Mouse (Mus musculus) hindbrain, postnatal 0 days (tissue): Measurements from ENCODE around the gene Fmo6. TPM values are rescaled to one million over a fixed set of nuclear protein-coding genes. Genes with fewer than 3 reads are reported as not detected.

ENCODE experiments used
- ATAC-seq: fragments of 200-750 bp; cut with Nextera tagmentation; 2 replicates; pipeline ENCODE4 v1.8.0; 2017; ENCODE audit warnings: mild to moderate bottlenecking, moderate TSS enrichment, moderate library complexity
- DNase-seq: peaks from one replicate; pipeline ENCODE4 v3.0.0-alpha.2; 2015; ENCODE audit warnings: low spot score
- H3K27ac ChIP-seq: fragments of 300-500 bp; sonication (generic); 2 replicates; pipeline ENCODE4 v1.5.1; 2014; ENCODE audit warnings: mild to moderate bottlenecking
- H3K27me3 ChIP-seq: fragments of 300-500 bp; sonication (generic); 2 replicates; pipeline ENCODE4 v1.6.1; 2014; ENCODE audit warnings: low read length, mixed read lengths; ENCODE audit not compliant: insufficient read depth
- H3K36me3 ChIP-seq: fragments of 300-500 bp; sonication (generic); 2 replicates; pipeline ENCODE4 v1.6.1; 2014; ENCODE audit warnings: low read length, mixed read lengths; ENCODE audit not compliant: insufficient read depth
- H3K4me1 ChIP-seq: fragments of 300-500 bp; sonication (generic); 2 replicates; pipeline ENCODE4 v1.6.1; 2014; ENCODE audit warnings: antibody characterized with exemption, low read length, mixed read lengths; ENCODE audit not compliant: insufficient read depth
- H3K4me2 ChIP-seq: fragments of 300-500 bp; sonication (generic); 2 replicates; pipeline ENCODE4 v1.6.1; 2014; ENCODE audit warnings: low read depth, mild to moderate bottlenecking, low read length, moderate library complexity, mixed read lengths
- H3K4me3 ChIP-seq: fragments of 300-500 bp; sonication (generic); 2 replicates; pipeline ENCODE4 v1.5.1; 2014; ENCODE audit warnings: low read length
- H3K9ac ChIP-seq: fragments of 300-500 bp; sonication (generic); replicated peaks from 2 replicates; pipeline ENCODE4 v1.6.1; 2014; ENCODE audit warnings: mild to moderate bottlenecking, low read length, moderate library complexity, mixed read lengths
- H3K9me3 ChIP-seq: fragments of 300-500 bp; sonication (generic); 2 replicates; pipeline ENCODE4 v1.6.1; 2016; ENCODE audit warnings: low read length, mixed read lengths
- CTCF ChIP-seq: IDR thresholded peaks from 2 replicates; pipeline ENCODE4 v1.5.1; 2016; ENCODE audit warnings: antibody characterized with exemption, control low read depth, low read depth
- WGBS: fragments of 180-500 bp; shearing (Covaris S2); extraction: QIAGEN DNeasy Blood & Tissue Kit; methylation state at CpG from one replicate; pipeline ENCODE4 v1.1.7; 2014; 5-methylcytosine and 5-hydroxymethylcytosine counted together
- polyA plus RNA-seq: library from polyadenylated mRNA; unstranded; fragments of >200 nt; fragmentation: Nextera tagmentation; extraction: Ambion mirVana; gene quantifications from 2 replicates; pipeline ENCODE4 v1.2.1, GENCODE M21; 2015
- total RNA-seq: library from RNA; depleted of rRNA; stranded (reverse); fragments of >200 nt; gene quantifications from 2 replicates; pipeline ENCODE4 v1.2.3, GENCODE M21; 2014

The Fmo6 gene
- total and polyA plus RNA-seq, 2 experiments from 2014 or later = not detected

- ATAC-seq (no peak), DNase-seq (no peak)
- 70% methylated on average over 4 of the region's 4 CpGs for WGBS
- Histone ChIP-seq H3K4me1 (no peaks in the 10 kb centered on the region), H3K4me2 (no peak overlapping the region), H3K9ac (no peak overlapping the region), H3K27ac (no peak overlapping the region), H3K27me3 (no peaks in the 10 kb centered on the region), H3K4me3 (no peak overlapping the region), H3K36me3 (no peaks in the 10 kb centered on the region), H3K9me3 (no peaks in the 10 kb centered on the region)
- TF ChIP-seq CTCF = no peak
These were observed 2.8 kb downstream of the Fmo6 start for GRCm38 (mm10) chr1:162934374-162935012.

GRCm38 (mm10) chr1:162932386-162932785 is 4.9 kb downstream of the Fmo6 start:
- ATAC-seq = no peak
- no peak overlapping the region for H3K9ac ChIP-seq
- no peak overlapping the region for H3K4me3 ChIP-seq
- no peaks in the 10 kb centered on the region for H3K27me3 ChIP-seq
- WGBS = 90% methylated on average over 4 of the region's 4 CpGs
- DNase-seq = no peak
- no peak for TF ChIP-seq CTCF
- H3K4me1 ChIP-seq = no peaks in the 10 kb centered on the region
- no peaks in the 10 kb centered on the region for H3K9me3 ChIP-seq
- no peaks in the 10 kb centered on the region for H3K36me3 ChIP-seq
- no peak overlapping the region for H3K27ac ChIP-seq
- H3K4me2 ChIP-seq = no peak overlapping the region

GRCm38 (mm10) chr1:162931880-162932279 is 5.4 kb downstream of the Fmo6 start:
- Histone ChIP-seq H3K27ac (no peak overlapping the region), H3K9ac (no peak overlapping the region), H3K4me1 (no peaks in the 10 kb centered on the region), H3K9me3 (no peaks in the 10 kb centered on the region), H3K27me3 (no peaks in the 10 kb centered on the region), H3K4me2 (no peak overlapping the region), H3K4me3 (no peak overlapping the region), H3K36me3 (no peaks in the 10 kb centered on the region)
- DNase-seq (no peak), ATAC-seq (no peak)
- 82% methylated on average over 5 of the region's 5 CpGs for WGBS
- TF ChIP-seq CTCF = no peak

GRCm38 (mm10) chr1:162931310-162931875 is 5.9 kb downstream of the Fmo6 start:
- no peak for TF ChIP-seq CTCF
- no peaks in the 10 kb centered on the region for H3K9me3 ChIP-seq
- no peaks in the 10 kb centered on the region for H3K27me3 ChIP-seq
- ATAC-seq (no peak), DNase-seq (no peak)
- 74% methylated on average over 4 of the region's 4 CpGs for WGBS
- no peak overlapping the region for H3K4me2 ChIP-seq
- H3K9ac ChIP-seq = no peak overlapping the region
- no peaks in the 10 kb centered on the region for H3K36me3 ChIP-seq
- no peaks in the 10 kb centered on the region for H3K4me1 ChIP-seq
- H3K27ac ChIP-seq = no peak overlapping the region
- H3K4me3 ChIP-seq = no peak overlapping the region

- Histone ChIP-seq H3K27ac (no peak overlapping the region), H3K4me2 (no peak overlapping the region), H3K36me3 (no peaks in the 10 kb centered on the region), H3K27me3 (no peaks in the 10 kb centered on the region), H3K9ac (no peak overlapping the region), H3K4me3 (no peak overlapping the region), H3K9me3 (no peaks in the 10 kb centered on the region), H3K4me1 (no peaks in the 10 kb centered on the region)
- no peak for TF ChIP-seq CTCF
- DNase-seq (no peak), ATAC-seq (no peak)
- 77% methylated on average over 2 of the region's 2 CpGs for WGBS
These were observed 6.7 kb downstream of the Fmo6 start for GRCm38 (mm10) chr1:162930631-162931030.

GRCm38 (mm10) chr1:162929146-162929545 is 8.2 kb downstream of the Fmo6 start:
- Histone ChIP-seq H3K4me2 (no peak overlapping the region), H3K4me3 (no peak overlapping the region), H3K4me1 (no peaks in the 10 kb centered on the region), H3K36me3 (no peaks in the 10 kb centered on the region), H3K9me3 (no peaks in the 10 kb centered on the region), H3K27me3 (no peaks in the 10 kb centered on the region), H3K9ac (no peak overlapping the region), H3K27ac (no peak overlapping the region)
- DNase-seq (no peak), ATAC-seq (no peak)
- TF ChIP-seq CTCF = no peak
- WGBS = 94% methylated on average over 3 of the region's 3 CpGs

- no peak overlapping the region for H3K4me3 ChIP-seq
- H3K9ac ChIP-seq = no peak overlapping the region
- no peaks in the 10 kb centered on the region for H3K36me3 ChIP-seq
- WGBS = 82% methylated on average over 1 of the region's 1 CpGs
- no peak overlapping the region for H3K4me2 ChIP-seq
- TF ChIP-seq CTCF = no peak
- ATAC-seq = no peak
- no peaks in the 10 kb centered on the region for H3K27me3 ChIP-seq
- no peaks in the 10 kb centered on the region for H3K4me1 ChIP-seq
- H3K27ac ChIP-seq = no peak overlapping the region
- DNase-seq = no peak
- H3K9me3 ChIP-seq = no peaks in the 10 kb centered on the region
These were observed 12.2 kb downstream of the Fmo6 start for GRCm38 (mm10) chr1:162925121-162925520.
